Mouse (Mus musculus): Measurements from ENCODE around the gene Car11. TPM values are rescaled to one million over a fixed set of nuclear protein-coding genes. Genes with fewer than 3 reads are reported as not detected.

Car11 gene
- total and polyA plus RNA-seq, 3 experiments, result 10.9 to 30.0 (median 18.6) TPM

DNA sequence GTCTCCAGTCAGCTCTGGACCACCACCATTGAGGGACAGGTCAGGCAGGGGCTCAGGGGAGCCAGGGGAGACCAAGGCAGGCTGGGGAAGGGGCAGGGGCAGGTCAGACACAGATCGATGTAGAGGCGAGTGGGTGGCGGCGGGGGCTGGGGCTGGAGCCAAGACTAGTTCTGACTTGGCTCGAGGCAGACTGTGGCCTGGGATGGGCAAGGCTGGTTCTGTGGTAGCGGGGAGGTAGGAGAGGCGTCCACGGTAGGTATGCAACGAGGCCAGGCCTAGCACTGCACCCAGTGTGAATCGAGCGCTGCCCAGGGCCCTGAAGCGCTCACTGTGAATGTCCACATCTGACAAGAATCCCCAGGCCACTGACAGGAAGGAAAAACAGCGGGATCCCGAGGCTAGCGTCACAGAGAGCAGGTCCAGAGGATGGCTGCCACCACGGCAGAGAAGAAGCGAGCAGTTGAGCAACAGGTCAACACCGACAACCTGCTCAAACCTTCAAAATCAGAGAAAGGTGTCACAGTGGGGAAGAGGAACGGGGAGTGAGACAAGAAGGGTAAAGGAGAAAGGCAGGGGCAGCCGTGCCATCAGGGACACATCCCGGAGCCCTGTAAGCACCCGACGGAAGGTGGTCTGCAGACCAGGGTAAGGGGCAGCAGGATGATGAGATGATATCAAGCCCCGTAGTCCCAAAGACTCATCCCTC is 11.8 kb downstream of the Car11 start:
- no peak for DNase-seq

DNA sequence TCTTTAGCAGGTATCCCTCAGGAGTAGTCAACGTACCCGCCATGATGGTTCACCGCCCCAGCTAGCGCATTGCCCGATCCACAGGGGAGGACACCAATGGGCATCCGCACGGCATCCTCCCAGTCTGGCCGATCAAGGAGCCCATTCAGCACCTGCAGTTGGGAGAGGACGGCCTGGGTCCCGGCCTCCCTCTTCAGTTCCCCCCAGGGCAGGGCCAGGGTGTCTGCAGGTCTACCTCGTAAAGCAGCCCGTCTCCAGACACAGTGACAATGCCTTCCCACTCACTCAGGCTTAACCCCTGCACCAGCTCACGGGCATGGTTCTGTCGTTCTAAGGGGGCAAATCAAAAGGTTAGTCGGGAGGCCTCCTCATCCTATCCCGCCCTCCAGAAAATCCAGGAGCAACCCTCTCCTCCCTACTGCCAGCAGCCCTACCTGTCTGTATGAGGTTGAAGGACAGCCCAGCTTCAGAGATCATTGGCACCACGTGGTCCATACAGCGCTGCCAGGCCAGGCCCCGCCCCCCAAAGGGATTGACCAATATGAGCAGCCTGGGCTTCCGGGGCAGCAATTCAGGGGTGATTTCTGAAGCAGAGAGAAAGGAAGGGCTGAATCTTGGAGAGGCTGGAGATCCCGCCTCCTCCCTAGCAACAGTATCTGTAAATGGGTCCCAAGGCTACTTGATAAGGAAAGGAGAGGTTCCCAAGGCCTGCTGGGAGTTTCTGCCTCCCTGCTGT is 12.5 kb downstream of the Car11 start:
- DNase-seq, result peak; percentile 90

GRCm38 (mm10) chr7:45713396-45713795 is 13.8 kb downstream of the Car11 start:
- no peak for DNase-seq

DNA sequence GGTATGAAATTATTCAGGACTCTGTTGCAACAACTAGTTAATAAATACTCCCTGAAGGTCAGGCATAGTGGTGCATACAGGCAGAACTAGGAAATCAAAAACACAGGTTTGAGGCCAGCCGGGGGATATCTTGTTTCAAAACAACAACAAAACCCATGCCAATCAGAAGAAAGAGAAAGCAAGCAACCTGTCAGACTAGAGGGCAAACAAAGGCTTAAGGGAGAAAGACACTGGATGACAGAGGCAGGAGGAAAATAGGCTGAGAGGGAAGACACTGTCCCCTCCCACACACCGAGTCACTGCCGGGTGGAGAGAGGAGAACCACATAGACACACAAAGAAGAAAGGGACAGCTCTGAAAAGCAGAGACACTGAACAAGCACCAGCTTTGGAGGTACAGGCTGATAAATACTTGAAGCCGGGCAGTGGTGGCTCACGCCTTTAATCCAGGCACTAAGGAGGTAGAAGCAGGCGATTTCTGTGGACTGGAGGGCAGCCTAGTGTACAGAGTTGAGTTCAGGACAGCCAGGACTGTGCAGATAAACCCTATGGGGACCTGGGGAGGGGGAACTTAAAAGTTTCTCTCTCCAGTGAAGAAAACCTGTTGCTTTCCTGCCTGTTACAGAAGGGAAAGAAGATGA is 14.4 kb downstream of the Car11 start:
- peak; percentile 38 for DNase-seq

- DNase-seq, result no peak
Observed at GRCm38 (mm10) chr7:45714630-45715089, 15.0 kb downstream of the Car11 start.

GRCm38 (mm10) chr7:45715090-45715708 is 15.6 kb downstream of the Car11 start, which contains the start of gene Rpl18:
TSS of gene Rpl18 (plus strand) at chr7:45715457.
- peak; percentile 99 for DNase-seq

GRCm38 (mm10) chr7:45715741-45716459 is 16.3 kb downstream of the Car11 start:
- DNase-seq, result peak; percentile 38

DNA sequence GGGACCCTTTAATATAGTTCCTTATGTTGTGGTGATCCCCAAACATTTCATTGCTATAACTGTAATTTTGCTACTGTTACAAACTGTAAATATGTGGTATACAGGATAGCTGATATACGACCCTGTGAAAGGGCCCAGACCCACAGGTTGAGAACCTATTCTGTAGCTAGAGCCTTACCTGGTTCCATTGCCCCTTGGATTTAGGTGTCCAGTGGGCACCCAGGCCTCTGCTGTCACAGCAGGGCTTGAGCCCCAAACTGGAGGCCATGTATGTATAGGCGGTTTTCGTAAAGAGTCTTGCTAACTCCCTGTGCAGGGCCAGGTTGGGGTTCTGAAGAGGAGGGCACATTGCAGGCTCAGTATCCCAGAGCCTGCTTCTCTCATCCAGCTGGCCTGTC is 16.8 kb downstream of the Car11 start:
- DNase-seq, result no peak

- DNase-seq, result peak; percentile 42
Observed at GRCm38 (mm10) chr7:45716952-45717917, 17.6 kb downstream of the Car11 start.

DNA sequence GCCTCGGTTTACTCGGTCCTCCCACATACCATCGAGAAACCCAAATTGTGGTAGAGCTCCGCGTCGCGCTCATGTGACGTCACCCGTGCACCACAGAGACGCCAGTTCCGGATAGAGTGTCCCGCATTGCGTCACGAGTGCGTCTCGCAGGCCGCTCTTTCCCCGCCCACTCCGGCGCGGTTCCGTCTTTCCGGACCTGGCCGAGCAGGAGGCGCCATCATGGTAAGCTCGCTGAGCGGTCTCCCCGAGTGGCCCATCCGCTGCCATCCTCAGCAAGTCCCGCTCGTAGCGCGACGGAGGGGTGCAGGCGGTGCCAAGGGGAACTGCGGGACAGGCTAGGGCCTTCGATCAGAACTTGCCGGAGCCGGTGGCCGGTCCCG is 18.3 kb downstream of the Car11 start, which contains the start of gene Sphk2:
Gene Sphk2 (minus strand): TSS at position 85 of the 380 bp plus-strand sequence.
- peak; percentile 97 for DNase-seq

GRCm38 (mm10) chr7:45718331-45718730 is 18.7 kb downstream of the Car11 start:
- DNase-seq, result no peak

DNA sequence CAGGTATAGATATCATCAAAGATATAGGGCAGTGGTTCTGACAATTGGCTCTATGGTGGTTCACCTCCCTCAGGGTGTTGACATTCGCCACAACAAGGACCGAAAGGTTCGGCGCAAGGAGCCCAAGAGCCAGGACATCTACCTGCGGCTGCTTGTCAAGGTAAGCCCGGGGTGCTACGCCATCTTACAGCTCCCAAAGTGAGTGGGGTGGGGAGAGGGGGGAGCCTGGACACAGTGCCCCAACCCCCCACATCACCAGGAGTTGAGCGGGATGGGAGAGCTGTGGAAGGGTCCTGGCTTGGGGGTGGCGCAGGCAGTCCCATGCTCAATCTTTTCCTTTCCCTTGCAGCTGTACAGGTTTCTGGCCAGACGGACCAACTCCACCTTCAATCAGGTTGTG is 19.5 kb downstream of the Car11 start:
- DNase-seq, result no peak

DNA sequence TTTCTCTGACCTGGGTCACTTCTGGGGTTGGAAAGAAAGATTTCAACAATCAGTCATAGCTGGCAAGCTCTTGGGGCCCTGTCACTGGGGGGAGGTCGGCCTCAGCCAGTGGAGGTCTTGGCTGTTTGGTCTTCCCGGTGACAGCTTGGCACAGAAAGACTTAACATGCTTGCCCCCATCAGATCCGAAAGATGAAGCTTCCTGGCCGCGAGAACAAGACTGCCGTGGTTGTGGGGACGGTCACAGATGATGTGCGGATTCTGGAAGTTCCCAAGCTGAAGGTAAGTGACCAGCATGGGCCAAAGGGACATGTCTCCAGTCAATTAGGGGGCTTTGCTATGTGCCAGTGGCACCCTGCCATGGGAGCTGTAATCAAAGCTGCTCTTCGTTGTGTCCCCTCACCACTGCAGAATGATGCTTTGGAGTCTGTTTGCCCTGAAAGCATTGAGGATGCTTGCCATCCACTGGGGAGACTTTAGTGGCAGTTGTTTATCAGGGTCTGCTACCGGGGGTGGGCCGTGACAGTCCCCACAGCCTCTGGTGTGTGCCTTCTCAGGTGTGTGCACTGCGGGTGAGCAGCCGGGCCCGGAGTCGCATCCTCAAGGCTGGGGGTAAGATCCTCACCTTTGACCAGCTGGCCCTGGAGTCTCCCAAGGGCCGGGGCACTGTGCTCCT is 20.2 kb downstream of the Car11 start:
- DNase-seq, result no peak

DNA sequence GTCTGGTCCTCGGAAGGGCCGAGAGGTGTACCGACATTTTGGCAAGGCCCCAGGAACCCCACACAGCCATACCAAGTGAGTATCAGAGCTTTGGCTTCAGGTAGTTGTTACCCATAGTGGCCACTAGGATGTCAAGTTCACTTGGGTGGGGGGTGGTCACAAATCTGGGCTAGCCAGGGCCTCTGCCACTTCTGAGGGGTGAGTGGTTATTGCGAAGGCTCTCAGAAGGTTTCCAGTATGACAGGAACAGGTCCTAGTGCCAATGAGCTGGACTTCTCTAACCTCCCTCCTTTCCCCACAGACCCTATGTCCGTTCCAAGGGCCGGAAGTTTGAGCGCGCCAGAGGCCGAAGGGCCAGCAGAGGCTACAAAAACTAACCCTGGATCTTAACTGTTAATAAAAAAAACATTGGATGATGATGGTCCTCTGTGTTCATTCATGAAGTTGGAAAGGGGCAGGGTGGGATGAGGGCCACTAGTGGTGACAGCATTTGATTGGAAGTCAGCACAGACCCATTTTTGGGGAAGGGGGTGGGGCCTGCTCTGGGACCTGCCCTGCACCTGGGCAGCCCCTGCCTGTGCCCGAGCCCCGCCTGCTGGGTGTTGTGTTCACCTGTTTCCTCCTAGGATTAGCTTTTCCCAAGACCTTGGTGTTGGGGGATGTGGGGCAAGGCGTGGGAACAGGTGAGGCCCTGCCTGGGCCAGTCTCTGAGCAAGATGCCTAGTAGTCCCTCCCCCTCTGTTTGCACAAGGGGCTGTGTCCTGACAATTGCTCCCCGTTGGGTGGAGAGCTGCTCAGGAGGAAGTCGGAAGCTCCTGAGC is 21.0 kb downstream of the Car11 start, which contains the start of gene Fam83e:
Gene Fam83e (plus strand): TSS at position 800 of the 821 bp plus-strand sequence.
- DNase-seq, result no peak

GRCm38 (mm10) chr7:45721234-45721571 is 21.6 kb downstream of the Car11 start:
- DNase-seq, result no peak

DNA sequence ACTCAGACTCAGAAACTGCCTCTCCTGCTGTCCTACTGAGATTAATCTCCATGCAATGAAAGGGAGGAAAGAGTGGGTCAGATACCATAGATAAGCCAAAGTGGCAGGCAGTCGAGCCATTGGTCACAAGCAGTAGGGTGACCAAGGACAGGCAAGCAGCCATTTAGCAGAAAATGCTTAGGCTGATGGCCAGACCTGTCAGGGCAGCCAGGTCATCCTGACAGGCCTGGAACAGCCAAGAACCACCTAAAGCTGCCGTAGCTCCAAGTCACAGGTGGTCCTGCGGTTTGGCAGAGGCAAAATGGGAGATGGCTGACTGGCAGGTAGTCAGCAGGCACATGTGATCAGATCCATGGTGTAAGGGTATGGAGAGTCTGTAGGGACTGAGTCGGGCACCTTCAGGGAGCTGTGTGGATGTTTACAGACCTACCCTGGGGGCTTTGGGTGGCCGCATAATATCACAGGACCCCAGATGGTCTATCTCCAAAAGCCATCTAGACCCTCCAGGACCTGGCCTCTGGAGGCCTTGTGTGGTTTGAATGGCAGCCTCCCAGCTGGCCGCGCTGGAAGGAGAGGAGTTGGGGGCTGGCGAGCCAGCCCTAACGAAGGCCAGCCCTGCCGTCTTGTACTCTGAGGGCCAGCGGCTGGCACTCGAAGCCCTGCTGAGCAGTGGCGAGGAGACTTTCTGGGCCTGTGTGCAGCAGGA is 22.2 kb downstream of the Car11 start:
- peak; percentile 38 for DNase-seq

GRCm38 (mm10) chr7:45722348-45722713 is 22.7 kb downstream of the Car11 start:
- no peak for DNase-seq

DNA sequence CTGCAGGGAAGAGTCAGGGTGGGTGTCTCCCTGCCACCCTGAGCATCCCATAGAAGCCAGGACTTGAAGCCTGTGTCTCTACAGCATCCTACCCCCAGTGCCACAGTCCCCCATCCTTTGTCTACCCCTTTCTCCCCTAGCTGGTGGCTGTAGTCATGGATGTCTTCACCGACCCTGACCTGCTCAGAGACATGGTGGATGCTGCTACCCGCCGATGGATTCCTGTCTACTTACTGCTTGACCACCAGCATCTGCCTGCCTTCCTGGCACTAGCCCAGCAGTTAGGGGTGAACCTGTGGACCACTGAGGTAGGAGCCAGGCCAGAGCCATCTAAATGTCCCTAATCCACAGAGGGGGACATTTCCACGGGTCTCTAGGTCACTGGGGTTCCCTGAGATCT is 23.7 kb downstream of the Car11 start:
- no peak for DNase-seq
